Mouse (Mus musculus) midbrain, embryonic 10.5 days (tissue): Measurements from ENCODE around the gene Heatr3. TPM values are rescaled to one million over a fixed set of nuclear protein-coding genes. Genes with fewer than 3 reads are reported as not detected.
A peak's percentile ranks its signal among the peaks of the same experiment; 100 is the strongest.

Source experiments
- DNase-seq: peaks from one replicate; pipeline ENCODE4 v3.0.0-alpha.2; 2017; ENCODE audit warnings: low spot score
- H3K27ac ChIP-seq: fragments of 300-500 bp; sonication (generic); replicated peaks from 2 replicates; pipeline ENCODE4 v1.5.1; 2016; ENCODE audit warnings: mild to moderate bottlenecking
- H3K27me3 ChIP-seq: fragments of 300-500 bp; sonication (generic); 2 replicates; pipeline ENCODE4 v1.6.1; 2016; ENCODE audit warnings: low read depth, mild to moderate bottlenecking; ENCODE audit not compliant: poor library complexity, severe bottlenecking
- H3K36me3 ChIP-seq: fragments of 300-500 bp; sonication (generic); 2 replicates; pipeline ENCODE4 v1.6.1; 2016; ENCODE audit warnings: mild to moderate bottlenecking, moderate library complexity
- H3K4me1 ChIP-seq: fragments of 300-500 bp; sonication (generic); 2 replicates; pipeline ENCODE4 v1.6.1; 2016
- H3K4me3 ChIP-seq: fragments of 300-500 bp; sonication (generic); 2 replicates; pipeline ENCODE4 v1.5.1; 2016; ENCODE audit warnings: mild to moderate bottlenecking, moderate library complexity
- H3K9me3 ChIP-seq: fragments of 300-500 bp; sonication (generic); replicated peaks from 2 replicates; pipeline ENCODE4 v1.6.1; 2016; ENCODE audit warnings: mild to moderate bottlenecking
- WGBS: fragments of 180-500 bp; shearing (Covaris S2); methylation state at CpG from one replicate; pipeline ENCODE4 v1.1.7; 2016; 5-methylcytosine and 5-hydroxymethylcytosine counted together
- polyA plus RNA-seq: library from polyadenylated mRNA; unstranded; fragments of >200 nt; fragmentation: Nextera tagmentation; extraction: Ambion mirVana; gene quantifications from 2 replicates; pipeline ENCODE4 v1.2.1, GENCODE M21; 2016

Gene Heatr3
- polyA plus RNA-seq = 44.6 and 48.4 TPM in 2 replicates

GRCm38 (mm10) chr8:88137748-88138484 is at the start of gene Heatr3:
Heatr3 (plus strand) TSS chr8:88137855.
- peak within 1 kb of the TSS; percentile 87 for H3K27ac ChIP-seq
- under 1% methylated on average over 79 of the region's 79 CpGs for WGBS
- H3K27me3 ChIP-seq = no peaks in the 10 kb centered on the region
- no peaks in the 10 kb centered on the region for H3K9me3 ChIP-seq
- peak; percentile 95 for DNase-seq
- peak within 1 kb of the TSS; percentile 92 for H3K4me3 ChIP-seq
- H3K4me1 ChIP-seq = peaks cover 14% of the 10 kb centered on the region
- H3K36me3 ChIP-seq = peaks cover 72% of the 10 kb centered on the region

DNA sequence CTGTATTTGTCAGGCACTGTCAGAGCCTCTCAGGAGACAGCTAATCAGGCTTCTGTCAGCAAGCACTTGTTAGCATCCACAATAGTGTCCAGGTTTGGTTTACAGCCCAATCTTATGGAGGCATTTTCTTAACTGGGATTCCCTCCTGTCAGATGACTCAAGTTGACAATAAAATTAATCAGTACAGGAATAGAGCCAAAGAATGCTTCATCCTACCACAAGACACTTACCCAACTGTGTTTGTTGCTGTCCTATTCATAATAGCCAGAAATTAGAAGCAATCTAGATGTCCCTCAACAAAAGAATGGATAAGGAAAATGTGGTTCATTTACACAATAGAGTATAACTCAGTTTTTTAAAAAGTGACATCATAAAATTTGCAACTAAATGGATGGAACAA is 49.6 kb upstream of the Heatr3 start:
- Histone ChIP-seq H3K36me3 (no peaks in the 10 kb centered on the region), H3K4me1 (no peaks in the 10 kb centered on the region), H3K27me3 (no peaks in the 10 kb centered on the region), H3K9me3 (no peaks in the 10 kb centered on the region), H3K4me3 (no peak overlapping the region), H3K27ac (no peak overlapping the region)
- DNase-seq = no peak

DNA sequence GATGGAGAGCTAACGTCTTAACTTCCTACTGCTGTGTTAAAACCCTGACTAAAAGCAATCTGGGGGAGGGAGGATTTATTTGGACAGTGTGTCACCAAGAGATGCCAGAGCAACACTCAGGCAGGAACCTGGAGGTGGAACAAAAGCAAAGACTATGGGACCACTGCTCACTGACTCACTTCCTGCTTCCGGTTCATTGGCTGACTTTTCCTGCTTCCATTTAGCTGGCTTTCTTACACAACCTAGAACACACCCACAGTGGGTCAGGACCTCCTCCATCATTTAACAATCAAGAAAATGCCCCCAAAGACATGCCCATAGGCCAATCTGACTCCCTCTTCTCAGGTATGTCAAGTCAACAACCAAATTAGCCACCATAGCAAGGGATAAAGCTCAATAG is 46.0 kb upstream of the Heatr3 start:
- no peaks in the 10 kb centered on the region for H3K27me3 ChIP-seq
- WGBS = 86% methylated on average over 2 of the region's 2 CpGs
- H3K36me3 ChIP-seq = no peaks in the 10 kb centered on the region
- no peaks in the 10 kb centered on the region for H3K9me3 ChIP-seq
- no peak overlapping the region for H3K4me3 ChIP-seq
- DNase-seq = no peak
- no peaks in the 10 kb centered on the region for H3K4me1 ChIP-seq
- H3K27ac ChIP-seq = no peak overlapping the region

DNA sequence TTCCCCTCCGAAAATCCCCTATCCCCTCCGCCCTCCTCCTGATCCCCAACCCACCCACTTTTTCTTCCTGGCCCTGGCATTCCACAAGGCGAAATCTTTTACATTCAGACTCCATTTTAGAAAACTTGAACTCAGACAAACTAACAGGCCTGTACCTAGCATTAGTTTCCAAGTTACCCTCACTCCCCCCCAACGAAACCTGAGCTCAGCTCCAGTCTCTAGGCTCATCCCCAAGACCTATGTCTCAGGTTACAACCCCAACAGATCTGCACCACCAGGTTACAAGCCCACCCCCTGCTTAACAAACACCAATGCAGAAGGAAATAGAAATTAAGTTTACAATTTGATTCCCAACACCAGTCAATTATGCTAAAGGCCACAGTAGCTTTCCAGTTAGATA is 44.3 kb upstream of the Heatr3 start:
- Histone ChIP-seq H3K9me3 (no peaks in the 10 kb centered on the region), H3K4me1 (no peaks in the 10 kb centered on the region), H3K27me3 (no peaks in the 10 kb centered on the region), H3K27ac (no peak overlapping the region), H3K36me3 (no peaks in the 10 kb centered on the region), H3K4me3 (no peak overlapping the region)
- WGBS = 70% methylated on average over 4 of the region's 4 CpGs
- no peak for DNase-seq

DNA sequence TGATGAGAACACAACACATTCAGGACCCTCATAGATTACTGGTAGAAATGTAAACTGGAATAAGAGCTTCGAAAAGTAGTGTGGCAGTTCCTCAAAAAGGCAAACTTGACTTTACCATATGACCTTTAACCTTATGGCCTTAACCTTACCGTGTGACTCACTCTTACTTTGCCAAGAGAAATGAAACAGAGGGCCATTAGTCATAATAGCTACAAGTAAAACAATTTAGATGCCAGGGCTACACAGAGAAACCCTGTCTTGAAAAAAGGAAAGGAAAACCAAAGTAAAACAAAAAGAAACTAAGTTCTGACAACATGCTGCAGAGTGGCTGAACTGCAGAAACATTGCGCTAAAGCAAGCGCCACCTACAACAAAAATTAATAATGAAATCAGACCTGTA is 38.8 kb upstream of the Heatr3 start:
- no peak overlapping the region for H3K27ac ChIP-seq
- H3K27me3 ChIP-seq = no peaks in the 10 kb centered on the region
- H3K4me3 ChIP-seq = no peak overlapping the region
- WGBS = 90% methylated on average over 4 of the region's 4 CpGs
- H3K4me1 ChIP-seq = no peaks in the 10 kb centered on the region
- H3K9me3 ChIP-seq = no peaks in the 10 kb centered on the region
- DNase-seq = no peak
- H3K36me3 ChIP-seq = no peaks in the 10 kb centered on the region

DNA sequence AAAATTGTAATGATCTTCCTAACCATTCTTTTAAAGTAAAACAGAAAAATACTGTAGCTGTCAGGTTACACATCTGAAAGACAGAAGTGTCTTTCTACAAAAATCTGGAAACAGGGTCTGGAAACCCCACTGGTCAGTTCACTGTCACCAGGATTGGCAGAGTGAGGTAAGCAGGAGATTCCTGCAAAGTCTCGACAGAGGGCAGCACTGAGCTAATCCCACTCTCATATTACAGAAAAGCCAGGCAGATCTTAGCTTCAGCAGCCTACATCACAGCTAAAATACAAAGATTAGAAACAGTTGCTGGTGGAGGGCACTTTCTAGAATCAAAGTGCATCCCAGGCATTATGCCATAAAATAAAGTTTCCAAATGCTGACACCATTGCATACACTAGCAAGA is 38.1 kb upstream of the Heatr3 start:
- Histone ChIP-seq H3K27ac (no peak overlapping the region), H3K9me3 (no peaks in the 10 kb centered on the region), H3K36me3 (no peaks in the 10 kb centered on the region), H3K4me3 (no peak overlapping the region), H3K27me3 (no peaks in the 10 kb centered on the region), H3K4me1 (no peaks in the 10 kb centered on the region)
- WGBS = 0% methylated on average over 1 of the region's 1 CpGs
- peak; percentile 51 for DNase-seq

DNA sequence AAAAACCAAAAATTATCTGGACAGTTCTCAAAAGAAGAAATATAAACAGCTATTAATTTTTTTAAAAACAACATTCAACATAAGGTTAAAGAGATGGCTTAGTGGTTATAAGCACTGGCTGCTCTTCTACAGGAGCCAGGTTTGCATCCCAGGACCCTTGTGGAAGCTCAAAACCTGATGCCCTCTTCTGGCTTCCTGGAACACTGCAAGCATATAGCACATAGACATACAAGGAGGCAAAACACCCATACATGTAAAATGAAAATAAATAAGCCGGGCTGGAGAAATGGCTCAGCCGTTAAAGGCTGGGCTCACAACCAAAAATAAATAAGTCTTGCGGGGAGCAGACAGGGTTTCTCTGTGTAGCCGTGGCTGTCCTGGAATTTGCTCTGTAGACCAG is 28.4 kb upstream of the Heatr3 start:
- no peak overlapping the region for H3K27ac ChIP-seq
- 92% methylated on average over 4 of the region's 4 CpGs for WGBS
- H3K36me3 ChIP-seq = no peaks in the 10 kb centered on the region
- H3K4me3 ChIP-seq = no peak overlapping the region
- H3K27me3 ChIP-seq = no peaks in the 10 kb centered on the region
- no peaks in the 10 kb centered on the region for H3K9me3 ChIP-seq
- no peaks in the 10 kb centered on the region for H3K4me1 ChIP-seq
- DNase-seq = no peak

- WGBS = 1% methylated on average over 49 of the region's 49 CpGs
- H3K9me3 ChIP-seq = no peaks in the 10 kb centered on the region
- H3K4me1 ChIP-seq = peaks cover 10% of the 10 kb centered on the region
- peak; percentile 90 for DNase-seq
- peak within 1 kb of the TSS; percentile 97 for H3K4me3 ChIP-seq
- H3K36me3 ChIP-seq = peaks cover 33% of the 10 kb centered on the region
- no peaks in the 10 kb centered on the region for H3K27me3 ChIP-seq
- peak within 1 kb of the TSS; percentile 95 for H3K27ac ChIP-seq
Observed at GRCm38 (mm10) chr8:88118456-88119036, 19.1 kb upstream of the Heatr3 start, which contains the start of gene Cnep1r1. Cnep1r1 (plus strand) TSS chr8:88118769.

- Histone ChIP-seq H3K9me3 (no peaks in the 10 kb centered on the region), H3K4me3 (peak overlapping the region; percentile 97), H3K27ac (peak overlapping the region; percentile 95), H3K27me3 (no peaks in the 10 kb centered on the region), H3K4me1 (peaks cover 10% of the 10 kb centered on the region), H3K36me3 (peaks cover 37% of the 10 kb centered on the region)
- peak; percentile 14 for DNase-seq
- WGBS = 4% methylated on average over 11 of the region's 11 CpGs
Observed at GRCm38 (mm10) chr8:88119076-88119475, 18.6 kb upstream of the Heatr3 start.

- Histone ChIP-seq H3K9me3 (no peaks in the 10 kb centered on the region), H3K27me3 (no peaks in the 10 kb centered on the region), H3K4me1 (peaks cover 2% of the 10 kb centered on the region; the same call in 1 of the 2 replicates), H3K36me3 (peaks cover 94% of the 10 kb centered on the region), H3K27ac (no peak overlapping the region), H3K4me3 (no peak overlapping the region)
- WGBS = 95% methylated on average over 2 of the region's 2 CpGs
- no peak for DNase-seq
Observed at GRCm38 (mm10) chr8:88124850-88125249, 12.8 kb upstream of the Heatr3 start.

DNA sequence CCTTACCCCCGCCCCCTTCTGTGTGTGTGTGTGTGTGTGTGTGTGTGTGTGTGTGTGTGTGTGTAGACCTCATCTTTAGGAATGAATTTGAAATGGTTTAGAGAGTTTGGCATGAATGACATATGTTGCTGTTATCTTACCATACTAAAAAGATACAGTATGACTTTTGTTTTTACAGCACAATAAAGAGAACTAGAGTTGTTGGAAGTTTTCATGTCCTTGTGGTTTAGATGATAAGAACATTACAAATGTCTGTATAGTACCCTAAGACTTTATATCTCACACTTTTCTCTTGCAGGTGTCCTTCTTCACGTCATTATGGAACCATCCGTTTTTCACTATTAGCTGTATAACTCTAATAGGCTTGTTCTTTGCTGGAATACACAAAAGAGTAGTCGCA is 8.3 kb upstream of the Heatr3 start:
- H3K4me3 ChIP-seq = no peak overlapping the region
- no peaks in the 10 kb centered on the region for H3K4me1 ChIP-seq
- DNase-seq = no peak
- H3K9me3 ChIP-seq = no peaks in the 10 kb centered on the region
- no peaks in the 10 kb centered on the region for H3K27me3 ChIP-seq
- H3K27ac ChIP-seq = no peak overlapping the region
- peaks cover 98% of the 10 kb centered on the region for H3K36me3 ChIP-seq
- 88% methylated on average over 4 of the region's 4 CpGs for WGBS

DNA sequence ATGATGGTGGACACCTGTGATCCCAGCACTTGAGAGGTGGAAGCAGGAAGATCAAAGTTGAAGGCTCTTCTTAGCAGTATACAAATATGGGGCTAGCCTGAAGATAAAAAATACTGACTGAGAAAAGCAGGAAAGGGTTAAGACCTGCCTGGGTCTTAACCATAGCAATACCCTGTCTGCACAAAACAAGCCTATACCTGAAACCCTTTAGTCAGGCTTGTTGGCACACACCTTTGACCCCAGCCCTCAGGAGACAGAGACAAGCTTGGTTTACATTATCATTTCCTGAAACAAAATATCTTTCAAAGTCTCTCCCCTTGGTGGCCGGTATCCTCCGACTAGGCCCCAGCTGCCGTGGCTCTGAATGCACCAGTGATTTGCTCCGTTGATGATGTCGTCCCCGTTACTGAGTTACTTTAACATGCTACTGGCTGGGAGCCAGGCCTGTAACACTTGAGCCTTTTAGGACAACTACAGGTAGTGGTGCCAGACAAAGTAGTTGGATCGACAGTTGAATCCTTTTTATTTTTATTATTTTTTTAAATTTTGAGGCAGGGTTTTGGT is 6.8 kb upstream of the Heatr3 start:
- H3K27me3 ChIP-seq = no peaks in the 10 kb centered on the region
- no peaks in the 10 kb centered on the region for H3K9me3 ChIP-seq
- peaks cover 98% of the 10 kb centered on the region for H3K36me3 ChIP-seq
- H3K4me1 ChIP-seq = no peaks in the 10 kb centered on the region
- no peak for DNase-seq
- H3K27ac ChIP-seq = no peak overlapping the region
- WGBS = 79% methylated on average over 7 of the region's 7 CpGs
- no peak overlapping the region for H3K4me3 ChIP-seq

GRCm38 (mm10) chr8:88139256-88139655 is 1.6 kb downstream of the Heatr3 start:
- WGBS = 95% methylated on average over 3 of the region's 3 CpGs
- H3K4me1 ChIP-seq = peaks cover 14% of the 10 kb centered on the region
- no peak overlapping the region for H3K27ac ChIP-seq
- no peaks in the 10 kb centered on the region for H3K27me3 ChIP-seq
- DNase-seq = no peak
- no peak overlapping the region for H3K4me3 ChIP-seq
- H3K9me3 ChIP-seq = no peaks in the 10 kb centered on the region
- H3K36me3 ChIP-seq = peaks cover 69% of the 10 kb centered on the region
